Mouse (Mus musculus) megakaryocyte, embryonic 14.5 days (primary cell): ENCODE data around the gene Clstn2.

ENCODE experiments used
- FLI1 ChIP-seq: IDR thresholded peaks from 2 replicates; pipeline ENCODE4 v1.6.1; 2012; ENCODE audit warnings: low read length, inconsistent platforms, mixed read lengths
- GATA1 ChIP-seq: IDR thresholded peaks from 3 replicates; pipeline ENCODE4 v1.6.1; 2012; ENCODE audit warnings: mixed read lengths, low read length, inconsistent platforms, borderline replicate concordance

- TF ChIP-seq FLI1: no peak
- no peak for TF ChIP-seq GATA1
These were observed 387.2 kb downstream of the Clstn2 start for GRCm38 (mm10) chr9:97645746-97646145.
